Mouse (Mus musculus) kidney, postnatal 4 days (tissue): ENCODE data around the gene Hoxa1.

ENCODE experiments used
- DNase-seq, 2 experiments: peaks; one replicate each; pipeline ENCODE4 v3.0.0; 2021; ENCODE audit warnings: mixed read lengths in 2 of 2

The Hoxa1 gene

DNA sequence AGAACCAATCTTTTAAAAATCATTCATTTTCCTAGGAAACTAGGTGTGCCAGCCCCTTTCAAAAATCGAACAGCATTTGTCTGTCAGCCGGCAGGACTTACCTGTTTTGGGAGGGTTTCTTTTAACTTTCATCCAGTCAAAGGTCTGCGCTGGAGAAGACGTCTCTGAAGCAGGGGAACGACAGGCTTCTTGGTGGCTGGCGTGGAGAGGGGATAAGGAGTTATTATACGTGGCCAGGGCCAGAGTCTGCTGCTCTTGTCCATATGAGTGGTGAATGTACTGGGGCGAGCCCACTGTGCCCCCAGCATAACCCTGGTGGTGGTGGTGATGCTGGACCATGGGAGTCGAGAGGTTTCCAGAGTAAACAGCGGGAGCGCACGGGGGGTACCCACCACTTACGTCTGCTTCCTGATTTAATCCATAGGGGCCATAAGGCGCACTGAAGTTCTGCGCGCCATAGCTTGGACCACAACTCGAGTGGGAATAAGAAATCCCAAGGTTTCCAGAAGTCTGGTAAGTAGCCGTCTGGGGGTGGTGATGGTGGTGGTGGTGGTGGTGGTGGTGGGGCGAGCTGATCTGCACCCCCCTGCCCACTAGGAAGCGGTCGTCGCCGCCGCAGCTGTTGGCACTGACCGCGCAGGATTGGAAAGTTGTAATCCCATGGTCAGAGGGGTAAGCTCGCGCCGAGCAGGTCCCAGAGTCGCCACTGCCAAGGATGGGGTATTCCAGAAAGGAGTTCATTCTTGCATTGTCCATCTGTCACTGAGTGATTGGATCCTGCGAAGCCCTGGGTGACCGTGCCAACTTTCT is 446 bp downstream of the Hoxa1 start:
- no peak for DNase-seq

DNA sequence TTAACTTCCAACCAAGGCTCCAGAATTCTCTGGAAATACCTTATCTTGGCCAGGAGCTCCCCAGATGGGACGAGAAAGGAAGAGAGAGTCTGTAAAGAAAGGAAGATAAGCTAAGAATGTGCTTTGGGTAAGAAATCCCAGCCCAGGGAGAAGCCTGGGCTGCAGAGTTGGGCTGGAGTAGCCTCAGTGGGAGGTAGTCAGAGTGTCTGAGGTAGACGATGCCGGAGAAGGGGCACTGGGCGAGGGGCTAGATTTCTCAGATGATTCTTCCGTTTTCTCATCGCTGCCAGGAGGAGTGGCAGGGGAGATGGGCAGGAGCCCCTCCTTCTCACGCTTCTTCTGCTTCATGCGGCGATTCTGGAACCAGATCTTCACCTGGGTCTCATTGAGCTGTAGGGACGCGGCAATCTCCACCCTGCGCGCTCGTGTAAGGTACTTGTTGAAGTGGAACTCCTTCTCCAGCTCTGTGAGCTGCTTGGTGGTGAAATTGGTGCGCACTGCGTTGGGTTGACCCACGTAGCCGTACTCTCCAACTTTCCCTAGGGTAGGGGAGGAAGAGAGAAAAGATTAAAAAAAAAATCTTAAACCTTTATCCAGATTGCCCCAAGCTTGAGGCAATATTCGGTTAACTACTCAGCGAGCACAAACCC is 1.4 kb downstream of the Hoxa1 start:
- peak in 1 of 2 experiments; percentile 6 for DNase-seq

DNA sequence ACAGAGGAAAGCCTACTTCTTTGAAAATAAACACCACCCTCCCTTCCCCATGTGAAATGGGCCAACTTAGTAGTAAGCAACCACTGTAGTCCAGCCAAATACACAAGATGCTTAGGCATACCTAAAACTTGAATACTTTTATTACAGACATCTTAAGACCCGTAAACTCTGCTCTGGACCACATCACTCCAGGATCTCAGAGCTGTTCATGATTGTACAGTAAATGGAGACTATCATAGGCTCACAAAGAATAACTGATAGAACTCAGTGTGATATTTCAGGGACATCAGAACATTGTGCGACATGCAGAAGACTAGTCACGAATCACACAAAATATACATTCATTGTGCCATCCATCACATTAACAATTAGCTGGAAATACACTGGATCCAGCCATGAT is 2.6 kb downstream of the Hoxa1 start:
- DNase-seq = no peak

DNA sequence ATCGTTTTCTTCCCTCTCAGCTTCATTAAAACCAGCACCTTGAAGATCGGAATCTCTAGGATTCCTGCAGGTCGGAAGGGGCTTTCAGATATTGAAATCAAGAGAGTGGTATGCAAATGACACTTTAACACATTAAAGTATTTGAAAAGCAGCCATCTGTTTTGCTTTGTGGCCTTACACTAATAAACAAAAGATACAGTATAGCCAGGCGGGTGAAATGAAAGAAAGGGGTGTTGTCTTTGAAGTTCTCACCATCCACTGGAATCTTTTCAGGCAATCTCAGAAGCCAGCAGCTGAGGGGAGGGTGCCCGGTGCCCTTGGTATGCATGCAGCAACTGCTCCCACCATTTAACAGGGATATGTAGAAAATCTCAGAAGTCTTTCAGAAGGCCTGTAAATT is 4.1 kb downstream of the Hoxa1 start:
- peak in 1 of 2 experiments; percentile 9 for DNase-seq

DNA sequence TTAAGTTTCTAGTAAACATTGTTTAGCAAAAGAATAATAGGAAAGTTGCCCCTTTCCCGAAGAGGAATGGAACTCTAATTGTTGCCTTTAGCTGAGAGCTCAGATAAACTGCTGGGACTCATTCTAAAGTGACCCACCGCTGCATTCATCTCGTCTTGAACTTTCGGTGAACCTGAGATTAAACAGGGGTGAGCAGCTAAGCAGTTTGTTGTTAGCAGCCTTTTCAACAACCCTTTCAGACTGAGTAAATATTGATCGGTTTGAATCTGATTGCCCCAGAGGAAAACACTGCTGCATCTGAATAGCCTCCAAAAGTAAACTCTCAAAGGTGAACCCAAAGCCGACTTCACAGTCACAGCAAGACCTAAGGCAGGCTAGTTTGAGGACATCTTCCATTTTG is 4.8 kb downstream of the Hoxa1 start:
- DNase-seq = peak in 1 of 2 experiments; percentile 4

DNA sequence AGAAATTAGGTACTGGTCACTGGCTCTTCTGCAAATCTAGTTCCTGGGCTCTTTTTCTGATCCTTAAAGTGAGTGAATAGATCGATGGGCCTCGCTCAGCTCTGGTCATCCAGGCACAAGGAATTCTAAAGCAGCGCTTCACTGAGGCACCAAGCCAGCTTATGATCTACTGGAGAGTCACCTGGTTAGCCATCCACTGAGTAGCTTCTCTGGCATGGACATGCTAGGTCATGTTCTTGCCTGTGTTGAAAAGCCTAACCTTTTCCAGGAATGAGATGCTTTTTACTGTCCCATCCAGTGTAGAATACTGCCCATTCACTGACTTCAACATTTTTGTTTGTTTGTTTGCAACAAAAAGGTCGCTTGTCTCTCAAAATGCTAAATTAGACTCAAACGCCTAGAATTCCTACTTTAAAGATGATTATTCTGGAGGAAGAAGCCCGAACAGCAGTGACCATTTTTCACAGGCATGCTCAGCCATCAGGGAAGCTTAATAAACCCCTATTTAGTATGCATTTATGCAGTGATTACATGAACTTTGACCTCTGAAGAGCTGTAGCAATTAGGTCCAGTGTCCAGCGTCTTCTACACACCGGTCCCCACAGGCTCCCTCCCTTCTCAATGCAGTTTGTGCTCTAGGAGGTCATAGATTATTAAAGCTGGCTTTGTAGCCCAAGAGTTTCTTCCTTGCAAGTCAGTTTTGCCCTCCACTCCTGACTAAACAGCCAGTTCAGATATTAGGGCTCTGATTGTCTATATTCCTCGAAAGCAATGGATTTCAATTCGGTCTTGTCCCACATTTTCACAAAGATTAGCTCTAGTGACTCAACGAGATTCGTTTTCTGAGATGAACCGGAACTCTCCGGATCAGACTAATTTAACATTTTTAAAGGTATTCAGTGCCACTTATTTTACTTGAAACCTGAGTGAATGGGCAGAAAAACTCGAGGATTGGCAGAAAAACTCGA is 5.6 kb downstream of the Hoxa1 start:
- DNase-seq = peak in 1 of 2 experiments; percentile 7

DNA sequence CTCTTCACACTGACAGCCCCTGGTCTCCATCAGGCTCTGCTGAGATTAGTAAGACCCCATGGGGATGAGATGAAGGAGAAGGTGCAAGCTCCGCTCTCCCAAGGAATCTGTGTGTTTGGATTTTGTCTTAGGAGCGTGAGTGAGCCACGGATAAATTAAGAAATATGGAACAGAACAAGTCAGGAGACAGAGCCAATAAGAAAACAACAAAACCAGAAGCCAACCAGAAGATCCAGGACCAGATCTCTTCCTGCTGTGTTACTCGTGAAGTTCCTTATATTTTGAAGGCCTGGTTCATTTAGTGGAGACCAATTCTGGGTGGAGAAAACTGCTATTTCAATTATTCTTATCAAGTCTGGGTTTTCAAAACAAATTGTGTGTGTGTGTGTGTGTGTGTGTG is 6.5 kb downstream of the Hoxa1 start:
- DNase-seq = no peak

DNA sequence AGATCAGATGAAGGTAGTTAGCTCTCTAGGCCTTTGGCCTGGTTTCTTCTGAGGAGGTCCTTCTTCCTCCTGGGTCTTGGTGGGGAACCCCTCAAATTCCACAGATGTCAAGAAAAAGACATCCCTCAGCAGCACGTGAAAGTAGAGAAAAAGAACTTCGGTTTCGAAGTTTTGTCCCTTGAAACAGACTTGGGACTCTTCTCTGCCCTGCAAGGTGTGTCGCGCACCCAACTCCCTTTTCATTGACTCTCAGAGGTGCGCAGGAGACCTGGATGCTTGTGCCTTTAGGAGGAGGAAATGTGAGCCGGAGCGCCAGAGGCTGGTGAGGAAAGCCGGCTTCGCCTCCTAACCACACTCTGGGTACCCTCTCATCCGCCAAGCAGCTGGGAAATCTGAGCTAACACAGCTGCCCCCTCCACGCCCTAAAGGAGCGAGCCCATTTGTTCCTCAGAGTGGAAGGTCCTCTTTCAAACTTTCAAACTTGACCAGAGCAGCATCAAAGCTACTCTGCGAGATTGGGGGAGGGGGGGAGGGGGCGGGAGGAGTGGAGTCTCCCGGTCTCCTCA is 7.6 kb downstream of the Hoxa1 start:
- DNase-seq = peak in 1 of 2 experiments; percentile 27

DNA sequence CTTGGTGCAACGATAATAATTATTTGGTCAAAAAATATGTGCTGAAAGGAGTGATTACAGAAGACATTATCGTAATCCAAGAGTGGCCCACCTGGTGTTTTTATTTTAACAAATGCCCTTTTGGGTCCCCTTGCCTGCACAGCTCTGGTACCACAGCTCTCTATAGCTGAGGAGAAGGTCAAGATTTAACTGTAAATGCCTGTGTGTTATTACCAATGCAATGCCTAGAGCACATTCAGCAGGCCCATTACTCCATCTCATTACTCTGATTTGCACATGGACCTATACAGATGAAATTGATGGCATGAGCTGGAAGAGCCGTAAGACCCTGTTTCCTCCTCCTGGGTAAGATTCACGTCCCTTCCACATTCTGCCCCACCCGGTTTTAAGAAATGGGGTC is 19.0 kb downstream of the Hoxa1 start:
- DNase-seq = no peak

DNA sequence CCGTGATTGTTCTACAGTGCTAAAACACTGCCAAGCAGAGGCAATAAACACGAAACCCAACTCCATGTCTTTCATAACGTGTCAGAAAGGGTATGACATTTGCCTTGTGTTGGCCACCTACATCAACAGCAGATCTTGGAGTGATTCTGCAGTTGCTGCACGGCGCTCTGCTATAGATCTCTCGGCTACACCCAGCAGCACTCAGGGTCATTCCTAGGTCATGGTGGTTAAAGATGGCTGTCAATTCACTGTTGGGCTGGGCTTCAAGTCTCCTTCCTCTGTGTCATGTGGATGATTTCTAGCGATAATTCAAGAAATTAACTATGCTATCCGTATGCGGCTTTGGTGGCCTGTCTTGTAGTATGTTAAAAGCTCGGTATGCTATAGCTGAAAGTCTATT is 19.5 kb downstream of the Hoxa1 start:
- DNase-seq = no peak

DNA sequence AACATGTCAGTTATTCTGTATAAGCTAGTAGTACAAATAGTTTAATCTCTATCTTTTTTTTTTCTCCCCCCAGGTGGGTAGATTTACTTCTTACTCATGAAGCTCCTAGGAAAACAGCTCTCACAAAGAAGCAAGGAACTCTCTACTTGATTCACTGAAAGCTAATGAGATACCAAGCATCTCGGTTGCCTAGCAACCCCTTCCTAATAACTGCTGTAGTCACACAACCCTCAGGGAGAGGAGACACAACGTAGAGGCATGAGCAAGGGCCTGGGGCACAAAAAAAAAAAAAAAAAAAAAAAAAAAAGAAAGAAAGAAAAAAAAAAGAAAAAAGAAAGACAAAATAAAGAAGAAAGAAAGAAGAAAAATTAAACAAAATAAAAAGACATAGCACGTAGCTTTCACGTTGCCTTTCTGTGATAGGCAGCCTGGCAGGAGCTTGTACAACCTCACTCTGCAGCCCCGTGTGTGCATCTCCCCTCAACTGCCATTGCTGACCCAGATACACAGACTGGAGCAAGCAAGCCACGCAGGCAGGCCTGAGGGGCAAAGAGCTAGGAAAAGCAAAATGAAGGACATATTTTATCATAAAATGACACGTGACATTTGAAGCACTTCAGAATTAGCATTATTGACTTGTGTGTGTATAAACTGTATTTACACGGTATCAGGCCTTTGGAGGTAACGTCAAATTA is 20.1 kb downstream of the Hoxa1 start:
- no peak for DNase-seq

DNA sequence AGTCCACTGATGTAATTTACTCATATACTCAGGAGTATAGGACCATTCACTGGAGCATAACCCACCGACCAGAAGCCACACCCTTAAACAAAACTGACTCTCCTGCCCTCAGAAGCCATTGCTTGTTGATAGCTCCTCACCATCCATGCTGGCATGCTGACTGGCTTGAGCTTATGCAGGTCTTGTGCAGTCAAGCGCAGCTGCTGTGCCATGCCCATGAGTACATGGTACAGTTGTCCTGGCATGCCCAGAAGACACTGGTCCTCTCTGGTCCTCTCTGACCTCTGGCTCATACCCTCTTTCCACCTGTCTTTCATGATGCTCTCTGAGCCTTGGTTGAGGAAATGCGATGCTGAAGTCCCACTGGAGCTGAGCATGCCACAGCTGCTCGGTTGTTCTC is 34.4 kb downstream of the Hoxa1 start:
- DNase-seq = no peak

DNA sequence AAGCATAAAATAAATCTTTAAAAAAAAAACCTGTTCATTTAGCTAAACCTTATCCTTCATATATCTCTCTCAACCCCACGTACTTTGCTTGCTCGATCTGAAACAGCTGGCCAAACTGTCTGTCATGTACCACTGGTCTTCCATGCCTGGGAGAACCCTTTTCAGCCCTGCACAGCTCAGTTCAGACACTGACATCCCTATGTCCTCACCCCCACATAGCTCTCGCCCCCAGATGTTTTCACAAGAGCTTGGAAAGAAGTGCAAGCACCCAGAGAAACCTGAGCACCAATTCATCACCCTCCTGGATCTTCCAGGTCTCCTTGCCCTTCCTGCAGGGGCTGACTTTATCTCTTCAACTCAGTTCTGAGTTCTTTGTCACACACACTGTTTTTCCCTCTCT is 36.9 kb downstream of the Hoxa1 start:
- DNase-seq = no peak

DNA sequence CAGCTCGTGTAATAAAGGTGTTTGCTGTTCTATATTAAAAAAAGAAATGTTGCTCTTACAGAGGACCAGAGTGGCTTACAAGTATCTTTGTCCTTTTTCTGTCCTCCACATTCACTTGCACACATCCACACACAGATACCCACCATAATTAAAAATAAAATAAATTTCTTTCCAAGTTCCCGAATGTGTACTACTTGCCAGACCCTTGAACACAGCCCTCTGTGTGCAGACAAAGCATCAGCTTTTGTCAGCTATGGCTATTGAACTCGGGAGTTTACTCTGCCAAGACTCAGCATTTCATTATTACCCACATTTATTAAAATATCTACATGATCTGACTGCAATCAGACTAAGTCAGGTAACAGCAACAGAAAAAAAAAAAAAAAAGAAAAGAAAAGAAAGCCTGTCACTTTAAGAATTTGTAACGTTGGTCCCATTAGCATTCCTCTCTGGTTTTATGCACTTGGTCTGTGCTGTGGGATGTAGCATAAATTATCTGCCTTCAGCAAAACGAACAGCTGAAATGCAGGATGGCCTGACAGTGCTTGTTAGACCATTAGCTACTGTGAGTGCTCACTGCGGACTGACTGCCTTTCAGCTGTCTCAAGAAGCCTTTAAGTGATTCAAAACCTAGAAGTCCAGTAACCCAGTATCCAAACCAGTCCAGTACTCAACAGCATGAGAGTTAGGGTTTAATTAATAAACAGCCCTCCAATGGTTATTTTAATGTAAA is 39.0 kb downstream of the Hoxa1 start:
- DNase-seq = no peak

DNA sequence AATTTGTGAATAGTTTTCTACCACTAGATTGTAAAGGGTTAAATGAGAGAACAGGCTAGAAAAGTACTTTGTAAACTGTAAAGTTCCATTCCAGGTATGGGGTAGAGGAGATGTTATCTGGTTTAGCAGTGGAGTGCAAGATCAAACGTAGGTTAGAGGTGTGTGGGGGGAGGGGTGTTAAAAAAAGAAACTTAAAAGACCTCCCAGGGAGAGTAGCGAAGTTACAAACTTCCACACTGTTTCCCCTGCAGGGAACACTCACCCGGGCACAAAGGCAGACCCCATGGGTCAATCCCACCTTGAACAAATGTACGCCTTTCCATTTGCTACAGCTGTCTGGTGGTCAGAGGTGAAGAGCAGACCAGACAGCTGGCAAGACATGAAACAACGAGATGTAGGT is 42.2 kb downstream of the Hoxa1 start:
- no peak for DNase-seq

DNA sequence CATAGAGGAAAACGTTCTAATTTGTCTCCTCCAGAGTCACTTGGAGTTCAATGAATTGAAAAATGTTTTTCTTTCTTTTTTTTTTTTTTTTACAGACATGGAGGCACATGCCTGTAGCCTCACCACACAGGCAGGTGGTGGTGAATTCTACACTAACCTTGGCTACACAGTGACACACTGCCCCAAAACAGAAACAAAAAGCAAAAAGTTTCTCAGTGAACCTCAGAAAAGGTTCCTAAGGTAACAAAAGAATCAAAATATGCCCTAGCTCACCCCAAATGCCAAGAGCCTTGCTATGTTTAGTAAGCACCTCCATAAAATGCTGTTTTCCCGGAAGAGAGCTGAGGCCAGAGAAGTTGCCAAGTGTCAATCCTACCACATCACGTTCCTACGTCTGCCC is 46.3 kb downstream of the Hoxa1 start:
- no peak for DNase-seq

DNA sequence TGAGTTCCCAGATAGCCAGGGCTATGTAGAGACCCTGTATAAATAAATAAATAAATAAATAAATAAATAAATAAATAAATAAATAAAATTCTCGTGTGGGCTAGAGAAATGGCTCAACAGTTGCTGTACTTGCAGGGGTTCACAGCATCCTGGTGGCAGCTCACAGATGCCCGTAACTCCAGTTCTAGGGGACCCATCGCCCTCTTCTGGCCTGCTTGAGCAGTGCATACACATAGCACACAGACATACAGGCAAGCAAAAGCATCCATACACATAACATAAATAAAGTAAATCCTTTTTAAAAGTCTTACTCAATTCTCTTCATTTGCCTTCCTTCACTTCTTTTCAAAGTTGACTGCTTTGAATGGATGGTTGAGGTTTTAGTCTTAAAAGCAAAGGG is 50.7 kb downstream of the Hoxa1 start:
- DNase-seq = no peak

DNA sequence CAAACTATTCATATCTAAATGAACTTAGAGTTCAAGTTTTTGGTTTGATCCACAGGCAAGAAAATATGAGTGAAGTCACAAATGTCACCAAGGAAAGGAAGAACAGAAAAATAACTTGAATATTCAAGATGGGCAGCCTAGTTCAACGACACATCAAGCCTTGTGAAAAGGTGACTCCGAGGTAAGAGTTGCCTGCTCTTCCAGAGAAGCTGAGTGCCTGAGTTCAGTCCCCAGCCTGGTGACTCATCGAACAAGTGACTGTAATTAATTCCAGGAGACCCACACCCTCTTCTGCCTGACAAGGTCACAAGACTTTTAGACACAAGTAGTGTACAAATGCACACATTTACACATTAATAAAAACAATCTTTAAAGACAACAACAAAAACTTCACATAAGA is 51.4 kb downstream of the Hoxa1 start:
- no peak for DNase-seq

DNA sequence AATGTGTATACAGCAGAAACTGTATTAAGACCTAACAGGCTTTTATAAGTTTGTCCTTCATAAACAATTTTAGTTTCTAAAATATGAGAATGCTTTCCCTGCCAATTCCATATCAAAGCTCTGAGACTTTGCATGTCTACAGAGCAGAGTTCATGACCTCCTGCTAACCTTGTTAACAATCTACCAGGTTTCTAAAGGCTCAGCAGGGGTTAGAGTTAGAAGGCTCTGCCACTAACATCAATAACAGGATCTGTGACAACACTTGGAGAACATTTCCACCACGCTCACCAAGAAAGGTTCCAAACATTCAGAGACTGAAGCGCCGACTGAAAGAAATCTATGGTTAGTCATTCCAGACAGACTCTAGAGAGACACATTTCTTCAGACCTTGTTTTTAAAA is 51.9 kb downstream of the Hoxa1 start:
- DNase-seq = no peak
